Mouse (Mus musculus): ENCODE measurements around the gene Peli3.

DNA sequence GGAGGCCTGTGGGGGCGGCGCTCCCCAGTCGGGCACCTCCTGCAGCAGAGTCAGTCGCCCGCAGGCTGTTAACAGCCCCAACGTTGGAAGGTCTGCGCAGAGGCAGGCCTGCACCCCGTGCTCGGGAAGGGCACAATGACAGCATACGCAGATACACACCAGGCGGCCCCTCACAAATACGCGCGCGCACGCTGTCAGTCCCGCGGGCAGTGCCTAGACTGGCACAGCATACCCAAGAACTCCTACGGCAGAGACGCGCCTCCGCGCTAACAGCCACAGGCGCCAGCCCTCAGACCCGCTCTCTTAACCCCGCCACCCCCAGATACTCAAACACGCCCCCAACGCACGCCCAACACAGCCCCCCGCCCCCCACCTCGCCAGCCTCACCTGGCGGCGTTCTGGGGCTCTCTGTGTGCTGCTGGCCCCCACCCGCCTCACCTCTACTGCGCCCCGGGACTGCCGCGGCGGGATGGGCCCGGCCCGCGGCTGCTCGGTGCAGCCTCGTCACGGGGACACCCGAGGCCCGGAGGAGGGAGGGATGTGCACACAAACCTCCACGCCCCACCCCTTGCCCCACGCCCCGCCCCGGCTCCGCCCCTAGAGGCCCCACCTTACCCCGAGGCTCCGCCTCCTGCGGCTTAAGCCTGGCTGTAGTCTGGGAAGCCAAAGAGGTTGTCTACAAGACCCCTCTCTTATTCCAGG, at the start of gene Peli3:
- TF ChIP-seq POLR2A (IDR thresholded peaks at IDR 0.05; ENCODE audit: insufficient read depth, low read length) (no peak), EP300 (IDR thresholded peaks at IDR 0.05; ENCODE audit: insufficient read depth, low read depth, low read length) (no peak), CTCF (IDR thresholded peaks at IDR 0.05; ENCODE audit: low read depth, low read length) (no peak)
